Comparison of ENCODE assay signal across 8 mouse cellular contexts in the genomic region with DNA sequence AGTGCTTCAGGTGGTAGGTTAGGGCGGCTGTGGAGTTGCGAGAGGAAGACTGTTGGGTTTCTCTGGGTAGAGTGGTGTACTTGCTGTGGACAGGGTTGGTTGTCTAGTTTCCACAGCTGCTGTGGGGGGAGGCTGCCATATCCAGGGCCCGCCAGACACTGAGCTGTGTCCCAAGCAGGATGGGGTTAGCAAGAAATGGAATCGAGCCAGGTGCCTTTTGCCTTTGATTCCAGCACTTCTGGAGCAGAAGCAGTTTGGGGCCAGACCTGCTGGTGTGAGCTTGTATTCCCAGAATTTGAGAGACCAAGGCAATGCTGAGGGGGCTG. TPM values are rescaled to one million over a fixed set of nuclear protein-coding genes. Genes with fewer than 3 reads are reported as not detected.
DNase-seq lines count a peak whose midpoint lies in the region; ATAC-seq lines count a peak whose summit lies in the region.

No protein-coding gene starts in this region.

- H3K4me2 ChIP-seq in lung, embryonic 16.5 days (ENCODE audit: low read depth, low read length): peak overlapping the region; percentile 85
- peak overlapping the region; percentile 74 for H3K4me2 ChIP-seq in forebrain, embryonic 15.5 days (replicated peaks)
- H3K4me2 ChIP-seq in neural tube, embryonic 12.5 days (replicated peaks): peak overlapping the region; percentile 77

- 31% methylated on average over 4 of the region's 4 CpGs for WGBS in lung, embryonic 16.5 days
- 65% methylated on average over 4 of the region's 4 CpGs for WGBS in forebrain, embryonic 15.5 days
- 77% methylated on average over 4 of the region's 4 CpGs for WGBS in neural tube, embryonic 12.5 days

- H3K9me3 ChIP-seq in lung, embryonic 16.5 days (ENCODE audit: control insufficient read depth, low read length): no peaks in the 10 kb centered on the region
- H3K9me3 ChIP-seq in forebrain, embryonic 15.5 days: no peaks in the 10 kb centered on the region
- H3K9me3 ChIP-seq in neural tube, embryonic 12.5 days: no peaks in the 10 kb centered on the region

- H3K4me3 ChIP-seq in lung, embryonic 16.5 days (ENCODE audit: low read length): peak overlapping the region; percentile 74
- H3K4me3 ChIP-seq in forebrain, embryonic 15.5 days: peak overlapping the region; percentile 96
- peak overlapping the region; percentile 98; the same call in 1 of the 2 replicates for H3K4me3 ChIP-seq in neural tube, embryonic 12.5 days

- no peak for ATAC-seq in lung, embryonic 16.5 days (ENCODE audit: low read depth)
- no peak for ATAC-seq in forebrain, embryonic 15.5 days (replicated peaks)
- ATAC-seq in neural tube, embryonic 12.5 days (ENCODE audit: low FRiP score, low read depth): no peak

- peaks cover 31% of the 10 kb centered on the region for H3K4me1 ChIP-seq in lung, embryonic 16.5 days (replicated peaks; ENCODE audit: control insufficient read depth, insufficient read depth, low read length)
- H3K4me1 ChIP-seq in forebrain, embryonic 15.5 days: peaks cover 29% of the 10 kb centered on the region
- H3K4me1 ChIP-seq in neural tube, embryonic 12.5 days: peaks cover 23% of the 10 kb centered on the region

- peak overlapping the region; percentile 28; the same call in 1 of the 2 replicates for H3K27ac ChIP-seq in lung, embryonic 16.5 days (ENCODE audit: low read length)
- H3K27ac ChIP-seq in forebrain, embryonic 15.5 days (replicated peaks): no peak overlapping the region
- no peak overlapping the region for H3K27ac ChIP-seq in neural tube, embryonic 12.5 days

- no peaks in the 10 kb centered on the region for H3K27me3 ChIP-seq in lung, embryonic 16.5 days (ENCODE audit: control insufficient read depth, insufficient read depth, low read depth, low read length)
- no peaks in the 10 kb centered on the region for H3K27me3 ChIP-seq in forebrain, embryonic 15.5 days
- no peaks in the 10 kb centered on the region for H3K27me3 ChIP-seq in neural tube, embryonic 12.5 days (replicated peaks)

- H3K9ac ChIP-seq in lung, embryonic 16.5 days (ENCODE audit: low read length): peak overlapping the region; percentile 97
- peak overlapping the region; percentile 100 for H3K9ac ChIP-seq in forebrain, embryonic 15.5 days (replicated peaks)
- H3K9ac ChIP-seq in neural tube, embryonic 12.5 days: peak overlapping the region; percentile 100

- H3K36me3 ChIP-seq in lung, embryonic 16.5 days (ENCODE audit: control insufficient read depth, insufficient read depth, low read length): peaks cover 29% of the 10 kb centered on the region
- peaks cover 47% of the 10 kb centered on the region for H3K36me3 ChIP-seq in forebrain, embryonic 15.5 days
- peaks cover 52% of the 10 kb centered on the region for H3K36me3 ChIP-seq in neural tube, embryonic 12.5 days

- DNase-seq in lung, postnatal 36 days: no peak
- DNase-seq in kidney, postnatal 10 days: peak; percentile 56
- DNase-seq in ovary, postnatal 14 days (ENCODE audit: low spot score): no peak
- no peak for DNase-seq in layer of hippocampus, adult 9-11 months
- no peak for DNase-seq in Muller cell, postnatal 12 days (ENCODE audit: inconsistent ontology term)

RNA-seq across cellular contexts. Expression of a gene that starts 2.1 kb away (rescaled TPM):
- polyA plus RNA-seq in lung, embryonic 16.5 days (2015; fragmentation: Nextera tagmentation; extraction: Ambion mirVana): 2,580 and 2,777 TPM in 2 replicates
- 1,460 and 1,591 TPM in 2 replicates for polyA plus RNA-seq in forebrain, embryonic 15.5 days (2015; fragmentation: Nextera tagmentation; extraction: Ambion mirVana)
- 1,340 and 1,344 TPM in 2 replicates for polyA plus RNA-seq in neural tube, embryonic 12.5 days (2016; fragmentation: Nextera tagmentation; extraction: Ambion mirVana)

RNA-seq across cellular contexts. Expression of a gene that starts 10.9 kb away (rescaled TPM):
- polyA plus RNA-seq in lung, embryonic 16.5 days (2015; fragmentation: Nextera tagmentation; extraction: Ambion mirVana): 0.62 and 0.78 TPM in 2 replicates
- polyA plus RNA-seq in forebrain, embryonic 15.5 days (2015; fragmentation: Nextera tagmentation; extraction: Ambion mirVana): 0.20 and 0.34 TPM in 2 replicates
- polyA plus RNA-seq in neural tube, embryonic 12.5 days (2016; fragmentation: Nextera tagmentation; extraction: Ambion mirVana): 0.13 and 0.32 TPM in 2 replicates

RNA-seq across cellular contexts. Expression of a gene that starts 16.4 kb away (rescaled TPM):
- polyA plus RNA-seq in lung, embryonic 16.5 days (2015; fragmentation: Nextera tagmentation; extraction: Ambion mirVana): not detected in 2 replicates
- polyA plus RNA-seq in forebrain, embryonic 15.5 days (2015; fragmentation: Nextera tagmentation; extraction: Ambion mirVana): not detected in 2 replicates
- polyA plus RNA-seq in neural tube, embryonic 12.5 days (2016; fragmentation: Nextera tagmentation; extraction: Ambion mirVana): not detected in 2 replicates

RNA-seq across cellular contexts. Expression of a gene that starts 16.4 kb away (rescaled TPM):
- 119 and 126 TPM in 2 replicates for polyA plus RNA-seq in lung, embryonic 16.5 days (2015; fragmentation: Nextera tagmentation; extraction: Ambion mirVana)
- 74.4 and 82.0 TPM in 2 replicates for polyA plus RNA-seq in forebrain, embryonic 15.5 days (2015; fragmentation: Nextera tagmentation; extraction: Ambion mirVana)
- 84.4 and 89.5 TPM in 2 replicates for polyA plus RNA-seq in neural tube, embryonic 12.5 days (2016; fragmentation: Nextera tagmentation; extraction: Ambion mirVana)

RNA-seq across cellular contexts. Expression of a gene that starts 16.5 kb away (rescaled TPM):
- not detected in 2 replicates for polyA plus RNA-seq in lung, embryonic 16.5 days (2015; fragmentation: Nextera tagmentation; extraction: Ambion mirVana)
- polyA plus RNA-seq in forebrain, embryonic 15.5 days (2015; fragmentation: Nextera tagmentation; extraction: Ambion mirVana): not detected in 2 replicates
- polyA plus RNA-seq in neural tube, embryonic 12.5 days (2016; fragmentation: Nextera tagmentation; extraction: Ambion mirVana): not detected in 2 replicates
